Mouse (Mus musculus) liver, embryonic 11.5 days (tissue): Measurements from ENCODE around the gene Hist1h2bl. TPM values are rescaled to one million over a fixed set of nuclear protein-coding genes. Genes with fewer than 3 reads are reported as not detected.
"Not testable (repeated sequence)": the region's sequence is repeated elsewhere in the genome, so short reads cannot be mapped to it uniquely, and the experiment has no call there.

Experiments used
- ATAC-seq: fragments of 200-750 bp; cut with Nextera tagmentation; replicated peaks from 2 replicates; pipeline ENCODE4 v1.8.0; 2017; ENCODE audit warnings: moderate number of reproducible peaks, mild to moderate bottlenecking, moderate TSS enrichment, moderate library complexity; ENCODE audit not compliant: low FRiP score
- DNase-seq: peaks from one replicate; pipeline ENCODE4 v3.0.0-alpha.2; 2017; ENCODE audit warnings: low spot score
- H3K27ac ChIP-seq: fragments of 300-500 bp; sonication (generic); 2 replicates; pipeline ENCODE4 v1.5.1; 2014; ENCODE audit warnings: mild to moderate bottlenecking, low read depth, low read length, control low read depth
- H3K27me3 ChIP-seq: fragments of 300-500 bp; sonication (generic); replicated peaks from 2 replicates; pipeline ENCODE4 v1.6.1; 2014; ENCODE audit warnings: low read length, mixed read lengths; ENCODE audit not compliant: control insufficient read depth, insufficient read depth
- H3K36me3 ChIP-seq: fragments of 300-500 bp; sonication (generic); 2 replicates; pipeline ENCODE4 v1.6.1; 2014; ENCODE audit warnings: mild to moderate bottlenecking, low read length, moderate library complexity, mixed read lengths; ENCODE audit not compliant: control insufficient read depth, insufficient read depth
- H3K4me1 ChIP-seq: fragments of 300-500 bp; sonication (generic); replicated peaks from 2 replicates; pipeline ENCODE4 v1.6.1; 2014; ENCODE audit warnings: low read length, mixed read lengths; ENCODE audit not compliant: control insufficient read depth, insufficient read depth
- H3K4me2 ChIP-seq: fragments of 300-500 bp; sonication (generic); 2 replicates; pipeline ENCODE4 v1.6.1; 2014; ENCODE audit warnings: mild to moderate bottlenecking, control low read depth, moderate library complexity
- H3K4me3 ChIP-seq: fragments of 300-500 bp; sonication (generic); 2 replicates; pipeline ENCODE4 v1.5.1; 2014; ENCODE audit warnings: low read depth, low read length, control low read depth
- H3K9ac ChIP-seq: fragments of 300-500 bp; sonication (generic); 2 replicates; pipeline ENCODE4 v1.6.1; 2014; ENCODE audit warnings: low read depth, low read length, control low read depth
- H3K9me3 ChIP-seq: fragments of 300-500 bp; sonication (generic); 2 replicates; pipeline ENCODE4 v1.6.1; 2016; ENCODE audit warnings: low read length, inconsistent platforms, mixed read lengths; ENCODE audit not compliant: control insufficient read depth
- WGBS: fragments of 180-500 bp; shearing (Covaris S2); extraction: QIAGEN DNeasy Blood & Tissue Kit; methylation state at CpG from one replicate; pipeline ENCODE4 v1.1.7; 2014; 5-methylcytosine and 5-hydroxymethylcytosine counted together
- polyA plus RNA-seq: library from polyadenylated mRNA; unstranded; fragments of >200 nt; fragmentation: Nextera tagmentation; extraction: Ambion mirVana; gene quantifications from 2 replicates; pipeline ENCODE4 v1.2.1, GENCODE M21; 2014

Hist1h2bl gene
- polyA plus RNA-seq, 1 experiment from 2014 or later = 1.1 TPM

GRCm38 (mm10) chr13:21750159-21751017 lies 34.4 kb upstream of the Hist1h2bl start, which contains the start of gene Hist1h4k:
Hist1h4k (minus strand) TSS chr13:21750505.
- peak; percentile 71 for ATAC-seq
- DNase-seq = peak; percentile 98
- peak within 1 kb of the TSS; percentile 83 for H3K4me2 ChIP-seq

GRCm38 (mm10) chr13:21749387-21750158 lies 33.6 kb upstream of the Hist1h2bl start:
- peak overlapping the region; percentile 97 for H3K27ac ChIP-seq
- peak overlapping the region; percentile 83 for H3K4me2 ChIP-seq
- no peaks in the 10 kb centered on the region for H3K36me3 ChIP-seq
- 5% methylated on average over 5 of the region's 5 CpGs for WGBS
- H3K9me3 ChIP-seq = no peaks in the 10 kb centered on the region
- H3K9ac ChIP-seq = peak overlapping the region; percentile 81
- H3K27me3 ChIP-seq = no peaks in the 10 kb centered on the region
- H3K4me3 ChIP-seq = peak overlapping the region; percentile 58
- ATAC-seq (0 out of 2 replicates have a peak, but pooled peaks have one; percentile 9), DNase-seq (peak; percentile 57)
- H3K4me1 ChIP-seq = peaks cover 11% of the 10 kb centered on the region

More at GRCm38 (mm10) chr13:21750159-21751017, 34.4 kb upstream of the Hist1h2bl start, which contains the start of gene Hist1h4k:
- not testable (repeated sequence) for H3K36me3 ChIP-seq, H3K27me3 ChIP-seq, H3K9me3 ChIP-seq
- peak within 1 kb of the TSS; percentile 81 for H3K9ac ChIP-seq
- peaks cover 11% of the 10 kb centered on the region for H3K4me1 ChIP-seq
- under 1% methylated on average over 45 of the region's 56 CpGs for WGBS
- H3K27ac ChIP-seq = peak within 1 kb of the TSS; percentile 97
- H3K4me3 ChIP-seq = peak within 1 kb of the TSS; percentile 58

- Histone ChIP-seq H3K27me3 (no peaks in the 10 kb centered on the region), H3K4me2 (no peak overlapping the region), H3K9me3 (no peaks in the 10 kb centered on the region), H3K9ac (no peak overlapping the region), H3K4me1 (peaks cover 3% of the 10 kb centered on the region), H3K27ac (no peak overlapping the region), H3K4me3 (no peak overlapping the region), H3K36me3 (no peaks in the 10 kb centered on the region)
- no peak for ATAC-seq
- 63% methylated on average over 1 of the region's 1 CpGs for WGBS
- no peak for DNase-seq
Measured at GRCm38 (mm10) chr13:21745006-21745405, 29.1 kb upstream of the Hist1h2bl start.

GRCm38 (mm10) chr13:21734906-21735767 lies 19.2 kb upstream of the Hist1h2bl start, which contains the start of gene Hist1h4j:
Hist1h4j (plus strand) TSS chr13:21735064.
- not testable (repeated sequence) for H3K27me3 ChIP-seq, H3K9me3 ChIP-seq, H3K4me1 ChIP-seq, H3K36me3 ChIP-seq
- WGBS = under 1% methylated on average over 41 of the region's 56 CpGs
- H3K27ac ChIP-seq = peak within 1 kb of the TSS; percentile 99
- peak; percentile 90 for ATAC-seq
- peak within 1 kb of the TSS; percentile 51 for H3K4me3 ChIP-seq
- peak within 1 kb of the TSS; percentile 71 for H3K4me2 ChIP-seq
- DNase-seq = peak; percentile 95
- peak within 1 kb of the TSS; percentile 86 for H3K9ac ChIP-seq

- under 1% methylated on average over 21 of the region's 21 CpGs for WGBS
- Histone ChIP-seq H3K4me1 (no peaks in the 10 kb centered on the region; the same call in 1 of the 2 replicates), H3K4me2 (peak overlapping the region; percentile 71)
Measured at GRCm38 (mm10) chr13:21734010-21734905, 18.3 kb upstream of the Hist1h2bl start.

GRCm38 (mm10) chr13:21733466-21733865 lies 17.5 kb upstream of the Hist1h2bl start:
- peak overlapping the region; percentile 99; the same call in 1 of the 2 replicates for H3K27ac ChIP-seq
- ATAC-seq = no peak
- DNase-seq = peak; percentile 35
- H3K9ac ChIP-seq = no peak overlapping the region
- no peaks in the 10 kb centered on the region; the same call in 1 of the 2 replicates for H3K4me1 ChIP-seq
- H3K36me3 ChIP-seq = no peaks in the 10 kb centered on the region
- WGBS = 60% methylated on average over 5 of the region's 5 CpGs
- no peak overlapping the region for H3K4me2 ChIP-seq
- no peaks in the 10 kb centered on the region for H3K9me3 ChIP-seq
- H3K4me3 ChIP-seq = no peak overlapping the region
- no peaks in the 10 kb centered on the region for H3K27me3 ChIP-seq

More at GRCm38 (mm10) chr13:21734010-21734905, 18.3 kb upstream of the Hist1h2bl start:
- Histone ChIP-seq H3K9me3 (no peaks in the 10 kb centered on the region), H3K27me3 (no peaks in the 10 kb centered on the region), H3K4me3 (peak overlapping the region; percentile 51), H3K36me3 (no peaks in the 10 kb centered on the region), H3K9ac (peak overlapping the region; percentile 86), H3K27ac (peak overlapping the region; percentile 99)
- peak; percentile 58 for ATAC-seq
- DNase-seq = peak; percentile 76

GRCm38 (mm10) chr13:21729544-21729943 lies 13.6 kb upstream of the Hist1h2bl start:
- ATAC-seq = no peak
- H3K4me1 ChIP-seq = no peaks in the 10 kb centered on the region; the same call in 1 of the 2 replicates
- 59% methylated on average over 1 of the region's 1 CpGs for WGBS

More at GRCm38 (mm10) chr13:21729544-21729943, 13.6 kb upstream of the Hist1h2bl start:
- DNase-seq = no peak
- no peak overlapping the region for H3K4me3 ChIP-seq
- H3K9me3 ChIP-seq = no peaks in the 10 kb centered on the region
- no peaks in the 10 kb centered on the region for H3K27me3 ChIP-seq
- H3K36me3 ChIP-seq = no peaks in the 10 kb centered on the region
- no peak overlapping the region for H3K4me2 ChIP-seq
- H3K27ac ChIP-seq = no peak overlapping the region
- H3K9ac ChIP-seq = no peak overlapping the region
